Mouse (Mus musculus) intestine, postnatal 0 days (tissue): ENCODE measurements at regions not wholly inside any gene's neighbourhood (a gene's known extent, or its start where the extent isn't known, plus 50 kb on each side); places are given as distances from the start of the nearest gene placed in this dataset.
A peak's percentile ranks its signal among the peaks of the same experiment; 100 is the strongest.

Source experiments
- ATAC-seq: fragments of 200-750 bp; cut with Nextera tagmentation; 2 replicates; pipeline ENCODE4 v1.8.0; 2017; ENCODE audit warnings: mild to moderate bottlenecking, moderate TSS enrichment, moderate library complexity
- H3K27ac ChIP-seq: fragments of 300-500 bp; sonication (generic); 2 replicates; pipeline ENCODE4 v1.5.1; 2014; ENCODE audit warnings: mild to moderate bottlenecking, low read depth, low read length, moderate library complexity
- H3K27me3 ChIP-seq: fragments of 300-500 bp; sonication (generic); replicated peaks from 2 replicates; pipeline ENCODE4 v1.6.1; 2014; ENCODE audit warnings: low read length, mixed read lengths; ENCODE audit not compliant: control insufficient read depth, insufficient read depth
- H3K36me3 ChIP-seq: fragments of 300-500 bp; sonication (generic); 2 replicates; pipeline ENCODE4 v1.6.1; 2014; ENCODE audit warnings: mild to moderate bottlenecking, moderate library complexity; ENCODE audit not compliant: control insufficient read depth, insufficient read depth
- H3K4me1 ChIP-seq: fragments of 300-500 bp; sonication (generic); replicated peaks from 2 replicates; pipeline ENCODE4 v1.6.1; 2014; ENCODE audit warnings: antibody characterized with exemption, low read length, mixed read lengths; ENCODE audit not compliant: control insufficient read depth, insufficient read depth
- H3K4me2 ChIP-seq: fragments of 300-500 bp; sonication (generic); replicated peaks from 2 replicates; pipeline ENCODE4 v1.6.1; 2014; ENCODE audit warnings: low read depth, mild to moderate bottlenecking, moderate library complexity
- H3K4me3 ChIP-seq: fragments of 300-500 bp; sonication (generic); 2 replicates; pipeline ENCODE4 v1.5.1; 2014; ENCODE audit warnings: low read depth, low read length
- H3K9ac ChIP-seq: fragments of 300-500 bp; sonication (generic); 2 replicates; pipeline ENCODE4 v1.6.1; 2014; ENCODE audit warnings: mild to moderate bottlenecking, low read depth, low read length
- H3K9me3 ChIP-seq: fragments of 300-500 bp; sonication (generic); 2 replicates; pipeline ENCODE4 v1.6.1; 2016; ENCODE audit warnings: mixed run types; ENCODE audit not compliant: control insufficient read depth
- CTCF ChIP-seq: sonication (generic); IDR thresholded peaks from 2 replicates; pipeline ENCODE4 v1.5.1; 2016; ENCODE audit warnings: low read depth, mild to moderate bottlenecking, control low read depth, antibody characterized with exemption, moderate library complexity
- WGBS: fragments of 180-500 bp; shearing (Covaris S2); extraction: QIAGEN DNeasy Blood & Tissue Kit; methylation state at CpG from one replicate; pipeline ENCODE4 v1.1.7; 2014; 5-methylcytosine and 5-hydroxymethylcytosine counted together

- Histone ChIP-seq H3K9me3 (no peaks in the 10 kb centered on the region), H3K27me3 (no peaks in the 10 kb centered on the region)
Observed at GRCm38 (mm10) chr7:129975781-129976514, 384.3 kb downstream of the Wdr11 start.

GRCm38 (mm10) chr7:129978576-129978975 is 386.9 kb downstream of the Wdr11 start:
- no peak overlapping the region for H3K4me3 ChIP-seq
- H3K4me1 ChIP-seq: 0 out of 2 replicates have a peak, but pooled peaks cover 3% of the 10 kb centered on the region
- no peaks in the 10 kb centered on the region for H3K9me3 ChIP-seq
- no peak overlapping the region for H3K27ac ChIP-seq
- no peaks in the 10 kb centered on the region for H3K27me3 ChIP-seq
- no peak for TF ChIP-seq CTCF
- no peaks in the 10 kb centered on the region for H3K36me3 ChIP-seq
- 83% methylated on average over 5 of the region's 5 CpGs for WGBS
- no peak overlapping the region for H3K9ac ChIP-seq
- no peak overlapping the region for H3K4me2 ChIP-seq
- no peak for ATAC-seq

More at GRCm38 (mm10) chr7:129975781-129976514, 384.3 kb downstream of the Wdr11 start:
- 92% methylated on average over 21 of the region's 21 CpGs for WGBS
- H3K9ac ChIP-seq: no peak overlapping the region
- no peak overlapping the region for H3K27ac ChIP-seq
- no peak overlapping the region for H3K4me3 ChIP-seq
- H3K4me2 ChIP-seq: no peak overlapping the region
- no peak for TF ChIP-seq CTCF
- no peaks in the 10 kb centered on the region for H3K36me3 ChIP-seq
- no peak for ATAC-seq
- no peaks in the 10 kb centered on the region for H3K4me1 ChIP-seq

- no peaks in the 10 kb centered on the region for H3K9me3 ChIP-seq
- TF ChIP-seq CTCF: no peak
- H3K4me2 ChIP-seq: no peak overlapping the region
- H3K9ac ChIP-seq: no peak overlapping the region
- whole genome bisulfite sequencing: 74% methylated on average over 6 of the region's 6 CpGs
- H3K27me3 ChIP-seq: no peaks in the 10 kb centered on the region
- ATAC-seq: no peak
- 0 out of 2 replicates have a peak, but pooled peaks cover 3% of the 10 kb centered on the region for H3K4me1 ChIP-seq
- no peaks in the 10 kb centered on the region for H3K36me3 ChIP-seq
- H3K4me3 ChIP-seq: no peak overlapping the region
- no peak overlapping the region for H3K27ac ChIP-seq
Observed at GRCm38 (mm10) chr7:129979337-129979736, 387.7 kb downstream of the Wdr11 start.

GRCm38 (mm10) chr7:129980501-129980900 is 388.8 kb downstream of the Wdr11 start:
- H3K4me2 ChIP-seq: no peak overlapping the region
- H3K9ac ChIP-seq: no peak overlapping the region
- 47% methylated on average over 1 of the region's 1 CpGs for WGBS
- 0 out of 2 replicates have a peak, but pooled peaks have one; percentile 7 for TF ChIP-seq CTCF
- H3K4me1 ChIP-seq: 0 out of 2 replicates have a peak, but pooled peaks cover 3% of the 10 kb centered on the region
- H3K27me3 ChIP-seq: no peaks in the 10 kb centered on the region
- no peaks in the 10 kb centered on the region for H3K36me3 ChIP-seq
- H3K4me3 ChIP-seq: no peak overlapping the region
- no peaks in the 10 kb centered on the region for H3K9me3 ChIP-seq
- no peak for ATAC-seq
- no peak overlapping the region for H3K27ac ChIP-seq

- no peak for TF ChIP-seq CTCF
- Histone ChIP-seq H3K9ac (no peak overlapping the region), H3K27ac (no peak overlapping the region), H3K9me3 (no peaks in the 10 kb centered on the region), H3K36me3 (no peaks in the 10 kb centered on the region), H3K27me3 (no peaks in the 10 kb centered on the region), H3K4me3 (no peak overlapping the region), H3K4me2 (no peak overlapping the region), H3K4me1 (0 out of 2 replicates have a peak, but pooled peaks cover 3% of the 10 kb centered on the region)
- no peak for ATAC-seq
- WGBS: 53% methylated on average over 5 of the region's 5 CpGs
Observed at GRCm38 (mm10) chr7:129982411-129982810, 390.7 kb downstream of the Wdr11 start.

- WGBS: 94% methylated on average over 6 of the region's 6 CpGs
- Histone ChIP-seq H3K27ac (no peak overlapping the region), H3K4me1 (0 out of 2 replicates have a peak, but pooled peaks cover 3% of the 10 kb centered on the region), H3K4me2 (no peak overlapping the region), H3K27me3 (no peaks in the 10 kb centered on the region), H3K4me3 (no peak overlapping the region), H3K9ac (no peak overlapping the region), H3K9me3 (no peaks in the 10 kb centered on the region), H3K36me3 (no peaks in the 10 kb centered on the region)
- no peak for TF ChIP-seq CTCF
- no peak for ATAC-seq
Observed at GRCm38 (mm10) chr7:129983601-129984120, 392.0 kb downstream of the Wdr11 start.
